Mouse (Mus musculus): ENCODE results near the gene Rad18.

DNA sequence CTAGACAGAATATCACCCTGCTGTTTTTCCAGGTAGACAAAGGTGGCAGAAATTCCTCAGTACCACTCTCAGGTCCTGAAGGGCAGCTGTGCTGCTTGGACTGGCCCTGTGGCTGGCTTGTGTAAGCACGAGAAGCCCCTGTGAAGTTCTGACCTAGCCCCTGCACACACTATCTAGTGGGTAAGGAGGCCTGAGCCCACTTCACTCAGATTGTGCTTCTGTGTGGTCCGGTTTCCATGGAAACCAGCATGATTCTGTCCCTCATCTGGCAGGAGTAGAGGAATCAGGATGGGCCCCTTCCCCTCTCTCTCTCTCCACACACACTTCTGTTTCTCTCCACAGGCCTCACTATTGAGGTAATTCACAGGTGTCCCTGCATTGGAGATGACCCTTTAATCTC lies 38.6 kb upstream of the Rad18 start:
- TF ChIP-seq CTCF (IDR thresholded peaks at IDR 0.05; ENCODE audit: extremely low read depth, insufficient read length, insufficient replicate concordance, low read depth, low read length): no peak
- TF ChIP-seq POLR2A (IDR thresholded peaks at IDR 0.05; ENCODE audit: low read depth, low read length): no peak

Measured in small intestine, adult 2 months (tissue).